Mouse (Mus musculus): ENCODE measurements at regions not wholly inside any gene's neighbourhood (a gene's known extent, or its start where the extent isn't known, plus 50 kb on each side); places are given as distances from the start of the nearest gene placed in this dataset.
"Not testable (repeated sequence)": the region's sequence is repeated elsewhere in the genome, so short reads cannot be mapped to it uniquely, and the experiment has no call there.

DNA sequence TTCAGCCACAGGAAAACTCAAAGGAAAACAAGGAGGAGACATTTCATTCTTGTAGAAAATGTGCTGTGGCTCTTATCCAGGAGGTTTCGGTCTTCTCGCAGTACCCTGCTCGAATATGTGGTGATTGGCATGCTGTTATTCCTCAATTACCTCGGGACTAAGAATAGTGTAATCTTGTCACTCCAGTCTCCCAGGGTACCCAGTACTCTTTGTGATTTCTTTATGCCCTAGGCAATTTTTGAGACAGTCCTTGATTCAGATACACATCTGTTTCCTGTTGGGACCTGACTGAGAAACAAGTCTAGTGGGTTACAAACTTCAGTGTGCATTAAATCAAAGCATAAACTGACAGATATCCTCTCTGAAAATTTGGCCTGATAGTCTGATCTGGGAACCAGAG lies 189.8 kb upstream of the Bet1 start:
- Histone ChIP-seq H3K4me2 (no peak overlapping the region), H3K27ac (no peak overlapping the region), H3K4me3 (no peak overlapping the region), H3K9ac (no peak overlapping the region), H3K9me3 (no peaks in the 10 kb centered on the region), H3K36me3 (no peaks in the 10 kb centered on the region), H3K4me1 (replicated peaks) (peaks cover 12% of the 10 kb centered on the region), H3K27me3 (no peaks in the 10 kb centered on the region)
- 56% methylated on average over 4 of the region's 4 CpGs for WGBS
- no peak for ATAC-seq (ENCODE audit: low FRiP score)

DNA sequence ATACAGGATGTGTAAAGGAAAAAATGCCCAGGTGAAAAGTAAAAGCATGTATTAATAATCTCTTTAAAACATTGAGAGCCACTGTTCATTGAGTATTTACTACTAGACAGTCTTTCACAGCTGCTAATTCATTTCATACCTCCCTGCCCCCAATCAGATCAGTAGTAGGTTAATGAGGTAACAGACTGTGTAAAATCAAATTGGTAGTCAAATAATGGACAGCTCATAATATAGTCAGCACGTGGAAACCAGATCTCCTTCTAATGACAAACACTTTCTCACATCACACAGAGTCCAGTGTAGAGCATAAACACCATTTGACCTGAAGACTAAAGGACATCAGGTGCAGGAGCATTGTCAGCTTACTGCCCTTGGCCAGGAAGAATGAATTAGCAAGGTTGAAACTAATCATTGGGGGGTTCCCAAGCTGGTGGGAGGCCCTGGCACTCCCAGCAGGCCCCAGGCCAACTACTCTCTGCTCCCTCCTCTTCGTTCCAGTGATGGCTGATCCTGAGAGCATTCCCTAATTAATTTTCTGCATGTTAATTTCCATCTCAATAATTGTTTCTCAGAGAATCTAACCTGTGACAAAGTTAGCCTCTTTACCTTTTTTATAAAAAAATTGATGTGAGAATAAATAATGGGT lies 190.6 kb upstream of the Bet1 start:
- 40% methylated on average over 2 of the region's 2 CpGs for WGBS
- Histone ChIP-seq H3K27me3 (no peaks in the 10 kb centered on the region), H3K9ac (no peak overlapping the region), H3K4me3 (no peak overlapping the region), H3K4me2 (no peak overlapping the region), H3K36me3 (no peaks in the 10 kb centered on the region), H3K27ac (no peak overlapping the region), H3K9me3 (no peaks in the 10 kb centered on the region), H3K4me1 (replicated peaks) (peaks cover 12% of the 10 kb centered on the region)
- ATAC-seq (ENCODE audit: low FRiP score), result peak; percentile 73

DNA sequence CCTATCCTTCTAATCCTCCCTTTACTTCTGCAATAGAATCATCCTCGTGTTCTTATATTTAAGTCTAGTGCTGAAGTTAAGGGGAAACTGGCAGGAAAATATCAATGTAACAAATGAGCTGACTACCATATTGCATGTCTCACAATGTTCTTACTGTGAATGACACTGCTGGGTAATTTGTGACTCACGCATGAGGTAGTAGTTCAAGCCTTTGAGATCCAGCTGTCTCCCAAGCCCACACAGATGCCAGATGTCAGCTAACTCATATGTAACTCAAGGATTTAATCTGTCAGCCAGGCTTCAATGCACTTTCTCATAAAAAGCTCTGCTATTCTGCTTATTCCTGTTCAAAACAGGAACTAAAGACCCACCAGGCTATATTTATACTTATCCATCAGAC lies 204.6 kb upstream of the Bet1 start:
- no peak for ATAC-seq (ENCODE audit: low FRiP score)
- Histone ChIP-seq H3K9ac (no peak overlapping the region), H3K27ac (no peak overlapping the region), H3K4me3 (no peak overlapping the region), H3K27me3 (no peaks in the 10 kb centered on the region), H3K4me2 (no peak overlapping the region), H3K4me1 (replicated peaks) (no peaks in the 10 kb centered on the region), H3K36me3 (no peaks in the 10 kb centered on the region), H3K9me3 (no peaks in the 10 kb centered on the region)
- 88% methylated on average over 2 of the region's 2 CpGs for WGBS

DNA sequence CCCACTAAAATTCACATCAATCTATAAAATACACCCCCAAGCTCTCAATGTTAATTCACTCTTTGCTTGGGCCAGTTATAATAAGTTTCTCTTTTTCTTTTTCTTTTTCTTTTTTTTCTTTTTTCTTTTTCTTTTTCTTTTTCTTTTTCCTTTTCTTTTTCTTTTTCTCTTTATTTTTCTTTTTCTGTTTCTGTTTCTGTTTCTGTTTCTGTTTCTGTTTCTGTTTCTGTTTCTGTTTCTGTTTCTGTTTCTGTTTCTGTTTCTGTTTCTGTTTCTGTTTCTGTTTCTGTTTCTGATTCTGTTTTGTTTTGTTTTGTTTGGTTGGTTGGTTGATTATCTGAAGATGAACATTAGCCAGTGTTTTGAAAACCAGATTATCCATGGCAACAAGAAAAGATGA lies 201.2 kb upstream of the Col1a2 start:
- ATAC-seq (ENCODE audit: low FRiP score); H3K4me1 ChIP-seq (replicated peaks); H3K4me2 ChIP-seq; H3K36me3 ChIP-seq; H3K27me3 ChIP-seq; H3K27ac ChIP-seq; H3K9ac ChIP-seq; H3K4me3 ChIP-seq; H3K9me3 ChIP-seq: not testable (repeated sequence)

DNA sequence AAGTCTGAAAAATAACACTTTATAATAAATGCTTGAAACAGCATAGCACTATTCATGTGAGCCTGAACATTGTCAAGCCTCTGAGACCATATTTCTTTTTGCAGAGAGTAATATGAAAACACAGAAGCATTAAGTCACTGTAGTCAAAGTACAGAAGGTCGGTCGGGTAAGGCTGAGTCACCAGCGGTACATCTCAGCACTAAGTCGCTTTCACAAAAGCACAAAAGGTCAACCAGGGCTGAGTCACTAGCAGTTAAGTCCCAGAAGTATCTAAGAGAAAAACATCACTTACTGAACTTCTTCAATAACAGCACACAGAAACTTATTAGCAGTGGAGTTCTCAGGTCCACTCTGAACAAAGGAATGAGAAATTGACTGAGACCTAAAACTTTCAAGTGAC lies 154.7 kb upstream of the Col1a2 start:
- Histone ChIP-seq H3K9me3 (no peaks in the 10 kb centered on the region), H3K4me3 (no peak overlapping the region)
- 90% methylated on average over 4 of the region's 4 CpGs for WGBS

DNA sequence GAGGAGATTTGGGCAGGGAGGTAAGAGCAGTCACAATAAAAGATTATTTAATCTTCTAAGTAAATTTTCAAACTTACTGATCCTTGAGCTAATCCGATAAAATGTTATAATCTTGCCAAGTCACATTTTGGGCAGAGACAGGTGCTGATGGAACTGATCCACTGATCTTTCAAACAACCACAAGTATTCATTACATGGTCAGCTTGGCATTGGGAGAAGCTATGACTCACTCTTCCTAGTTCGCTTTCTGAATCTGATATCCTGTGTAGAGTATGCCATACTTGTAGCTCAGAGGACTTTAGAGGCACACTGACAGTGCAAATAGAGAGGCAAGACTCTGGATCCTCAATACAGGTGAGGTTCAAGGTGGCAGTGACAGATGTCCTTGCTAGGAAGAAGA lies 142.4 kb upstream of the Col1a2 start:
- Histone ChIP-seq H3K27ac (no peak overlapping the region), H3K4me2 (no peak overlapping the region), H3K9me3 (no peaks in the 10 kb centered on the region), H3K36me3 (no peaks in the 10 kb centered on the region), H3K9ac (no peak overlapping the region), H3K4me1 (replicated peaks) (no peaks in the 10 kb centered on the region), H3K4me3 (no peak overlapping the region), H3K27me3 (no peaks in the 10 kb centered on the region)
- WGBS, result 93% methylated on average over 2 of the region's 2 CpGs
- no peak for ATAC-seq (ENCODE audit: low FRiP score)

More for the DNA sequence above, 154.7 kb upstream of the Col1a2 start:
- H3K27me3 ChIP-seq, result no peaks in the 10 kb centered on the region
- no peak overlapping the region for H3K27ac ChIP-seq
- H3K9ac ChIP-seq, result no peak overlapping the region
- no peaks in the 10 kb centered on the region for H3K36me3 ChIP-seq
- no peak overlapping the region for H3K4me2 ChIP-seq
- no peak for ATAC-seq (ENCODE audit: low FRiP score)
- H3K4me1 ChIP-seq (replicated peaks), result no peaks in the 10 kb centered on the region

DNA sequence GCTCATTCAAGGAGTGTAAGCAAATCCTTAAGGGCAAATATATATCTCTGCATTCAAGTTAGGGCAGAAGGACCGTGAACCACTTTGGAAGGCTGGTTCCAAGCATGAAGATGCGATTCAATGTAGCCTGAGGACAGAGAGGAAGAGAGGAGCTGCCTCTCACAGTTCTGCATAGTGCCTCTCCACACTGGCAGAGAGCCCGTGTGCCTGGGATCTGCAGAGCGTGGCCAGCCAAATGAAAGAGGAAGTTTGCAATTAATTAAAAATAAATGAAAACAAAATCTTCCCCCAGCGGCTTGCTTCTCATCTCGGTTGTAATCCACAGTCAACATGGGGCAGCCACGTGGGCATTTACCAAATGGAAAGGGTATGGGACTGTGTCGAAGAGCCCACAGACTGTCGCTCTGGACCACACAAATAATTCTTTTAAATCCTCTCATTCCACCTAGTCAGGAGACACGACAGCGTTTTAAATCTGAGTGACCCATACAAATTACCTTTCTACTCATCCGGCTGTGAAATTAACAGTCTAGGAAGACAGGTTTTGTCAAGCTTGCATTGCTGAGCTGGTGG lies 129.1 kb upstream of the Col1a2 start:
- H3K4me2 ChIP-seq, result 0 out of 2 replicates have a peak overlapping the region, but pooled peaks have one; percentile 4
- no peak overlapping the region for H3K9ac ChIP-seq
- no peaks in the 10 kb centered on the region for H3K27me3 ChIP-seq
- peak; percentile 49; the same call in 1 of the 2 replicates for ATAC-seq (ENCODE audit: low FRiP score)
- no peaks in the 10 kb centered on the region for H3K36me3 ChIP-seq
- no peak overlapping the region for H3K4me3 ChIP-seq
- H3K4me1 ChIP-seq (replicated peaks), result no peaks in the 10 kb centered on the region
- no peaks in the 10 kb centered on the region for H3K9me3 ChIP-seq
- 69% methylated on average over 12 of the region's 12 CpGs for WGBS
- H3K27ac ChIP-seq, result no peak overlapping the region

DNA sequence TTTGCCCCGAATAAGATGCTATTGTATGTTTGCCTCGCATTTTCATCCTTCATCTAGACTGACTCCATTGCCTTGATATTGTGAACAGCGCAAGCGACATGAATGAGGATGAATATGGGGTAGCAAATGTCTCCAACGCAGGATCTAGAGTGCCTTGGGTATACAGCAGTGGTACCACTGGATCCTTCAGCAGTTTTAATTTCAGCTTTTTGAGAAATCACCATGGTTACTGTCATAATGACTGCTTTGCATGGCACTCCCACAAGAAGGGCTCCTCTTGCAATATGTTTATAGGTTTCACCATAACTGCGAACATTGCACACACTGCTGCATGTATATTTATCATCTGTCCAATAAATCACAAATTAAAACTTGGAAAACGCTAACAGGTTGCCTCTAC lies 107.8 kb upstream of the Col1a2 start:
- peaks cover 10% of the 10 kb centered on the region for H3K4me1 ChIP-seq (replicated peaks)
- H3K9ac ChIP-seq, result no peak overlapping the region
- no peaks in the 10 kb centered on the region for H3K27me3 ChIP-seq
- H3K27ac ChIP-seq, result no peak overlapping the region
- no peaks in the 10 kb centered on the region for H3K9me3 ChIP-seq
- 45% methylated on average over 7 of the region's 7 CpGs for WGBS
- no peak overlapping the region for H3K4me2 ChIP-seq
- no peak for ATAC-seq (ENCODE audit: low FRiP score)
- H3K4me3 ChIP-seq, result no peak overlapping the region
- no peaks in the 10 kb centered on the region for H3K36me3 ChIP-seq

DNA sequence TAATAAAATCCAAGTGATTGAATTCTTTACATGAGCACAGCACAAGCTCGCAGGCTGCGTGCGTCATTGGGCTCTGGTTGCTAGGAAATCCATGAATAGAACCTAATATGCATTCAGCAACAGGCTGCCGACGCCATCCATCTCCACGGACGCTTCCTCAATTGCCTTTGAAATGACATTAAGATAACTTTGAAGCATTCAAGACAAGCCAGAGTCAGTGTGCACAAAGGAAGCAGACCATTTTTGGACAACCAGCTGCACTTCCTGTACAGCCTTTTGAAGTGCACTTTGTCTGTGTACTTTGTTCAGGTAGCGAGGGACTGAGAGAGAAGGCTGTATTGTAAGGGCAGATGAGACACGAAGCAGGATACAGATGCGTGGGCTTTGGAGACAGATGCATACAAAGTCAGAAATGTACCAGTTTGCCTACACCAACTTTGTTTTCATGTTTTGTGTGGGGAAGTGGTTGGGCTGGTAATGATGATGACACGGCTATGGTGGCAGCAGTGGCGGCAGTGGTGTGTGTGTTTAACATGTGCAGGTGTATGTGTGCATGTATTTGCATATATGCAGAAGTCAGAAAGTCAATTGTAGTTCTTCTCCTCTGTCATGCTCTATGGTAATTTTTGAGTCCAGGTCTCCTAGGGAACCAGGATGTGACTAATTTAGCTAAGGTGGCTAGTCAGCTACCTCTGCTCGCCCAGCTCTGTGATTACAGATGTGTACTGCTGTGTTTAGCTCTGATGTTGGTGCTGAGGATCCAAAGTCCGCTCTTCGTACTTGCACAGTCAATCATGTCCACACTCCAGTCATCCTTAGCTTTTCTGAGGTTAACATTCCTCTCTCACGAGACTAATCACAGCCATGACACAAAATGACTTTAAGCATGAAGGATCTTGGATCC lies 106.7 kb upstream of the Col1a2 start:
- Histone ChIP-seq H3K4me2 (peak overlapping the region; percentile 35), H3K36me3 (no peaks in the 10 kb centered on the region), H3K27ac (no peak overlapping the region), H3K9ac (no peak overlapping the region), H3K9me3 (no peaks in the 10 kb centered on the region), H3K4me3 (no peak overlapping the region), H3K27me3 (no peaks in the 10 kb centered on the region), H3K4me1 (replicated peaks) (peaks cover 10% of the 10 kb centered on the region)
- WGBS, result 29% methylated on average over 16 of the region's 16 CpGs
- peak; percentile 43; the same call in 1 of the 2 replicates for ATAC-seq (ENCODE audit: low FRiP score)

DNA sequence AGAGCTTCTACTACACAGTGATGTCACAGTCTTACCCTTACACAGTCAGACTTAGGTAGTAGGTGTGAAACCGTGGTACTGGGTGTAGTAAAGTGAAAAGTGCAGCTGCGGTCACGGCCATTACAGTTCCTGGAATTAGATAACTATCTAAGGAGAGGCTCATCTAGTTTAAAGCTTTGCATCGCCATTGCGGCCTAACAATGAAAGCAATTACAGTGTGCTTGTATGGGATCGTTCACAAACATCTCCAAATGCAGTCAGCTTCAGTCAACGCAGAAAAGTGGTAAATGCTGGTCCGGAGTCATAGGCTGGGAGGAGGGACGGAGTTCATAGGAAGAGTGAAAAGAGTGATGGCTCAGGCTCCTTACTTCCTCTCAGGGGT lies 106.0 kb upstream of the Col1a2 start:
- H3K9me3 ChIP-seq, result no peaks in the 10 kb centered on the region
- H3K27ac ChIP-seq, result no peak overlapping the region
- WGBS, result 83% methylated on average over 9 of the region's 9 CpGs
- ATAC-seq (ENCODE audit: low FRiP score), result no peak
- no peak overlapping the region for H3K9ac ChIP-seq
- H3K27me3 ChIP-seq, result no peaks in the 10 kb centered on the region
- peaks cover 10% of the 10 kb centered on the region for H3K4me1 ChIP-seq (replicated peaks)
- H3K4me3 ChIP-seq, result no peak overlapping the region
- H3K4me2 ChIP-seq, result no peak overlapping the region
- H3K36me3 ChIP-seq, result no peaks in the 10 kb centered on the region

DNA sequence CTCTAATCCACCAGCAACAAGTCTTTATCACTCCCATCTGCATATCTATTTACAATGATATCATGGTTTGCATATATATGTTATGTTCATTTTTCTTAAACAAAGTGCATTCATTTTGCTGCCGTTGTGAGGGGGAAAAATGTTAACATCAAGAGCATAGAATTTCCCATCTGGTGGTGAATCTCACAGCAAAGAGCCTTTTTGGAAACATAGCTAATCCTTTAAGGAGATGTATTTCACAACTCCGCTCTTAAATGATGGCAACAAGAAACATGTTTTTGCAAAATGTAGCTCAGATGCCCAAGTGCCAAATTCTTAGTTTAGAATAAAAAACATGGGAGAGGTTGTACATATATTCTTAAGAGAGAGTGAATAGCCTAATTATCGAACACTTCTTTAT lies 99.3 kb upstream of the Col1a2 start:
- no peak overlapping the region for H3K4me3 ChIP-seq
- H3K36me3 ChIP-seq, result no peaks in the 10 kb centered on the region
- no peaks in the 10 kb centered on the region for H3K9me3 ChIP-seq
- no peaks in the 10 kb centered on the region for H3K27me3 ChIP-seq
- no peak overlapping the region for H3K27ac ChIP-seq
- 93% methylated on average over 3 of the region's 3 CpGs for WGBS
- H3K4me2 ChIP-seq, result no peak overlapping the region
- no peak for ATAC-seq (ENCODE audit: low FRiP score)
- no peak overlapping the region for H3K9ac ChIP-seq
- H3K4me1 ChIP-seq (replicated peaks), result no peaks in the 10 kb centered on the region

DNA sequence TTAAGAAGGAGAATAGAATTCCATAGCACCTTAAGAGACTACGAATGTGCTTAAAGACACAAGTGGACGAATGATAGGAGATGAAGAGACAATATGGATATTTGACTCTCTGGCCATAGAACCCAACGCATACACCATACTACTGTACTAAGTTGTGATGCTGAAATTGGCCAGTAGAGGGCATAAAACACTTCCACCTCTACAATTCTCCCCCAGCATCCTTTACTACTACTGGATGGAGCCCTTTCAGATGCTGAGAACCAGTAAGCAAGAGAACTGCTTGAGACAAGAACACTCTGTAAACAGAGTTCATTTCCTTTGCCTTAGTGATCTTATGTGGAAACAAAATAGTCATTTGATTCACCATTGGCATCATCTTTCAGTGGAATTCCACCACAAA lies 96.9 kb upstream of the Col1a2 start:
- H3K27me3 ChIP-seq, result no peaks in the 10 kb centered on the region
- H3K4me2 ChIP-seq, result no peak overlapping the region
- H3K9ac ChIP-seq, result no peak overlapping the region
- no peaks in the 10 kb centered on the region for H3K4me1 ChIP-seq (replicated peaks)
- H3K27ac ChIP-seq, result no peak overlapping the region
- WGBS, result 51% methylated on average over 3 of the region's 3 CpGs
- H3K36me3 ChIP-seq, result no peaks in the 10 kb centered on the region
- no peak for ATAC-seq (ENCODE audit: low FRiP score)
- no peaks in the 10 kb centered on the region for H3K9me3 ChIP-seq
- H3K4me3 ChIP-seq, result no peak overlapping the region

DNA sequence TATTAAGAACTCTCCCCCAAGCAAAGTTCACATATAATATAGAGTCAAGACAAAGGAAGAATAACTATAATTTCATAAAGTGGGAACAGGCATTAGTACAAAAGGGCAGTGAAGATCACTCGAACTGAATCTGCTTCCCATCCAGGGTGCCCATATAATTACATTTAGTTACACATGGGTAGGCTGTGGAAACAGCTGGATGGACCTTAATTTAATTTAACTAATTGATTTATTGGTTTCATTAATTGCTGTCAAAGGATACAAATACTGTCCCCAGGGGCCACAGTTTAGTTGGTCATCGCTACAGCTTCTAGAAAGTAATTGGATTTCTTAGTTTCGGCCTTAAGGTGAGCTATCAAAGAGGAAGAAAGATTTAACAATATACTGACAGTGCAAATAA lies 91.4 kb upstream of the Col1a2 start:
- H3K4me1 ChIP-seq (replicated peaks), result peaks cover 12% of the 10 kb centered on the region
- no peaks in the 10 kb centered on the region for H3K9me3 ChIP-seq
- H3K4me2 ChIP-seq, result no peak overlapping the region
- H3K36me3 ChIP-seq, result no peaks in the 10 kb centered on the region
- WGBS, result 55% methylated on average over 3 of the region's 3 CpGs
- H3K9ac ChIP-seq, result no peak overlapping the region
- no peaks in the 10 kb centered on the region for H3K27me3 ChIP-seq
- no peak for ATAC-seq (ENCODE audit: low FRiP score)
- no peak overlapping the region for H3K4me3 ChIP-seq
- H3K27ac ChIP-seq, result no peak overlapping the region
